Mouse (Mus musculus): ENCODE data around the gene Zfp462. TPM values are rescaled to one million over a fixed set of nuclear protein-coding genes. Genes with fewer than 3 reads are reported as not detected.

Zfp462 gene
- polyA plus RNA-seq, 1 experiment: 8.4 TPM

DNA sequence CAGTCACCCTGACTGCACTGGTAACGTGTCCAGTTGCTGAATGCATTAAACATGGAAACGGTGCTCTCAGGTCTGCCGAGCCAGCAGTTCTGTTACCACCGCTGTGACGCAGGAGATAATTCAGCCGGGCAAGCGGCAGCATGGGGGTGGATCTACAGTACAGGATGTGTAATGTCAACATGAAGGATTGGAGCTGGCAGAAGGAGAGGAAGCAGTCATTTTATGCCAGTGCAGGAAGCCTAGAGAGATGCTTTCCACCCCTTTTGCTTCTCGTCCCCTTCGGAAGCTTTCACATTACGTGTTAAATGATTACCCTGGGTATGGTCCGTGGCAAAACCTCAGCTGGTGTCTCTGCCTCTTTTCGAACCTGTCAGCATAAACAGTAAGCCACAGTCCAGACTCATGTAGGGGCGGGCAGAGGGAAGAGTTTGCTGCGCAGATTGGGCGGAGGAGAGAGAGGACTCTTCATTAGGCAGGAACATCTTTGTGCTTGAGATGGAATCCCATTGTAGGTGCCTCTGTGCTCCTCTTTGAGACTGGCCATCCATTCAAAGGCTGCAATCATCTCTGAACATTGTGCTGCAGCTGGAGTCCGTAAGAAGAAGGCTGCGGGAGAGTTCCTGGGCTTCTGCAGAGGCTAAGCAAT lies 21.4 kb downstream of the Zfp462 start:
- no peak for DNase-seq
- H3K4me1 ChIP-seq (ENCODE audit: control insufficient read depth, insufficient read depth, low read length): peaks cover 5% of the 10 kb centered on the region
- H3K4me3 ChIP-seq (replicated peaks; ENCODE audit: extremely low read depth, low read depth, low read length): peak overlapping the region; percentile 63
- WGBS: 21% methylated on average over 17 of the region's 17 CpGs
- TF ChIP-seq POLR2A (IDR thresholded peaks at IDR 0.05; ENCODE audit: borderline replicate concordance, extremely low read depth, low read depth, low read length): peak; percentile 75; the same call in 1 of the 2 replicates
- no peak for TF ChIP-seq CTCF (IDR thresholded peaks at IDR 0.05; ENCODE audit: insufficient read depth, low read length)

DNA sequence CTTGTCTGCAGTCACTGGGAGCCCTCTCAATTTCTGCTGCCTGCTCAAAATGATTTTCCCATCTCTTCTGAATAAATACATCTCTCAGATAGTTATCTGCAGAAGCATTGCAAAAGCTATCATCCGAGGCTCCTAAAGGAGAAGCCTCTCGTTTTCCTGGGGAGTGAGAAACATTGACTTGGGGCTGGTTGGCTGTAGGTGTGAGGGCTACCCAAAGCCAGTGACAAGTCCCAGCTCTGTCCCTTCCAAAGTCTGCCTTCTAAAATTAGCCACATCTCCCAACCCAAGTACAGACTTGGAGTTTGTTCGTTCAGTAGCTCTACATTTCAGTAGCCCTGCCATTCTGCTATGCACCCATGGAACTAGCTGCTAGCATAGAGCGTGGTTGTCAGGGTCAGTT lies 22.3 kb downstream of the Zfp462 start:
- Histone ChIP-seq H3K4me3 (replicated peaks; ENCODE audit: extremely low read depth, low read depth, low read length) (no peak overlapping the region), H3K4me1 (ENCODE audit: control insufficient read depth, insufficient read depth, low read length) (peaks cover 7% of the 10 kb centered on the region)
- TF ChIP-seq POLR2A (IDR thresholded peaks at IDR 0.05; ENCODE audit: borderline replicate concordance, extremely low read depth, low read depth, low read length) (no peak), CTCF (IDR thresholded peaks at IDR 0.05; ENCODE audit: insufficient read depth, low read length) (no peak)
- no peak for DNase-seq
- 79% methylated on average over 4 of the region's 4 CpGs for WGBS

DNA sequence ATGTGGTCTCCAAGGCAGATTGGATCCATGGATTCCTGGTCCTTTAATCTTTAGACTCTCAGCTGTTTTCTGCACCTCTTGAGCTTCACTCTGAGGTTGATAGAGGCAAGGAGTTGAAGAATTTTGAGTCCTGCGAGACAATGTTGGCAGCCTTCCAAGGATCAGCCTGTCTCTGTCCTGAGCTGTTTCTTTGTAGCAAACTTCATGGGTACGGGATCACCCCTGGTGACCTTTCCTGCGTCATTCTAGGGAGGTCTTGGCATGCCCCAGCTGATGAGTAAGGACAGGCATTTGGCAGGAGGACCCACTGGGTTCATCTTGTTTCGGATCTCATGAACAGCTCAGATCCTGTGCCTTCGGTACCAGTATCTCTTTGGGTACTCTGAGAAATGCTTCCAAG lies 22.9 kb downstream of the Zfp462 start:
- Histone ChIP-seq H3K4me3 (replicated peaks; ENCODE audit: extremely low read depth, low read depth, low read length) (no peak overlapping the region), H3K4me1 (ENCODE audit: control insufficient read depth, insufficient read depth, low read length) (peaks cover 7% of the 10 kb centered on the region)
- no peak for DNase-seq
- TF ChIP-seq CTCF (IDR thresholded peaks at IDR 0.05; ENCODE audit: insufficient read depth, low read length) (no peak), POLR2A (IDR thresholded peaks at IDR 0.05; ENCODE audit: borderline replicate concordance, extremely low read depth, low read depth, low read length) (no peak)
- 44% methylated on average over 5 of the region's 5 CpGs for WGBS

DNA sequence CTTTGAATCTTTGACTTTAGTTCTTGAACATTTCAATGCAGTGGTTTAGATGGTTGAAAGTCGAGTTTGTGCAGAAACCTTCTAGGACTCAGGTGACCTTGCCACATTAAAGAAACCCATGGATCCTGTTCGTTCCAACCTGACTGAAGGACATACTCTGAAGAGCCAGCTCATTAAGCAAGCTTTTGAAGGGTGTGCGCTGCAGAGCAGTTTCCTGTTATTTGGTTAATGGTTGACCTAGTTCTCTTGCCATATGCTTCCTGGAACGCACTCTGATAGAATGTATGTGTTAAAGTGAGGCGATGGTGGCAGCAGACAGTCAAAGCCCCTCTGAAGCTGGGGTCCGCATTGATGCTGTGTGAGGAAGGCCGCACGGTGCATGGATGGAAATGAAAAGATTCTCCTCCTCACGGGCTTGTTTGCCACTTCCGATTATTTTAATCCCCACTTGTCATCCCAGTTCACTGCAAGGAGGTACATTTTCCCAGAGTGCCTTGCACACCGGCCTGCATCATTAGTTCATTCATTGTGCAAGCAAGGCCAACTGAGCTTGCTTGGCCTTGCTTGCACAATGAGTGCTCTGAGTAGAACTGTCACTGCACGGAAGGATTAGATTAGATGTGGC lies 24.9 kb downstream of the Zfp462 start:
- no peak for DNase-seq
- no peak overlapping the region for H3K4me3 ChIP-seq (replicated peaks; ENCODE audit: extremely low read depth, low read depth, low read length)
- H3K4me1 ChIP-seq (ENCODE audit: control insufficient read depth, insufficient read depth, low read length): peaks cover 10% of the 10 kb centered on the region
- no peak for TF ChIP-seq CTCF (IDR thresholded peaks at IDR 0.05; ENCODE audit: insufficient read depth, low read length)
- TF ChIP-seq POLR2A (IDR thresholded peaks at IDR 0.05; ENCODE audit: borderline replicate concordance, extremely low read depth, low read depth, low read length): no peak
- WGBS: 75% methylated on average over 12 of the region's 12 CpGs

DNA sequence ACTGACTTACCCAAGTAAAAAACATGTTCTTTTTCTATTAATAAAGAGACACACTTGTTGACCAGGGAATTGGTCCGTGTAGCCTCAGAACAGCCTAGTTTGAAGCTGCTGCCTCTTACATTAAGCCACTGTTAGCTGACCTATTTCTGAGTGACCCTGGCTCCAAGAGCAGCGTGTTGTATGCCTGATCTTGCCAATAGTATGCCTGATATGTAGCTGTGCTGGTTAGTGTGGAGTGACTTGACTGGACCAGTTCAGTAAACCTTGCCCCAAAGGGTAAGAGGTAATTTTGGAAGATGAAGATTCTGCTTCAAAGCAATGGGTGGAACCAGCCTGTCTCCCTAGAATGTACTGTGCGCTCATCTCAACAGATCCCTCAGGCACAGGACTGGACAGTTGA lies 26.5 kb downstream of the Zfp462 start:
- no peak for TF ChIP-seq CTCF (IDR thresholded peaks at IDR 0.05; ENCODE audit: insufficient read depth, low read length)
- no peak for TF ChIP-seq POLR2A (IDR thresholded peaks at IDR 0.05; ENCODE audit: borderline replicate concordance, extremely low read depth, low read depth, low read length)
- WGBS: 71% methylated on average over 3 of the region's 3 CpGs
- Histone ChIP-seq H3K4me3 (replicated peaks; ENCODE audit: extremely low read depth, low read depth, low read length) (no peak overlapping the region), H3K4me1 (ENCODE audit: control insufficient read depth, insufficient read depth, low read length) (peaks cover 10% of the 10 kb centered on the region)
- no peak for DNase-seq

DNA sequence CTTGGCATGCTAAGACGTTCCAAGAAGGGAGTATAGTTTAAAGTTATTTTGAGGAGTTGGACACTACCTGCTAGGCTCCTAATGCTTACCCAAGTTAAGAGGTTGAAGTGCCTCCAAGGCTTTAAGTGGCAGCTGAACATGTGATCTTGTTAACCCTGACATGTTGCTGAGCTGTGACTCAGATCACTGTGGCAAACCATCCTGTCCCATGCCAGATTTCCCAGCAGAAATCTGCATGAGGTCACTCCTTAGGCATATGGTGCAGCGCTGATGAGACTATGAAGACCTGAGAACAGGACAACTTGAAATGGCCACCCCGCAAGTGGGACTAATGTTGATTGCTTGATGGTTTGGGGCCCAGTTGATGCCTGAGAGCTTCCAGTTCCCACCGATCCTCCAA lies 27.2 kb downstream of the Zfp462 start:
- 81% methylated on average over 4 of the region's 4 CpGs for WGBS
- Histone ChIP-seq H3K4me1 (ENCODE audit: control insufficient read depth, insufficient read depth, low read length) (peaks cover 10% of the 10 kb centered on the region), H3K4me3 (replicated peaks; ENCODE audit: extremely low read depth, low read depth, low read length) (no peak overlapping the region)
- DNase-seq: no peak
- TF ChIP-seq POLR2A (IDR thresholded peaks at IDR 0.05; ENCODE audit: borderline replicate concordance, extremely low read depth, low read depth, low read length) (no peak), CTCF (IDR thresholded peaks at IDR 0.05; ENCODE audit: insufficient read depth, low read length) (no peak)

DNA sequence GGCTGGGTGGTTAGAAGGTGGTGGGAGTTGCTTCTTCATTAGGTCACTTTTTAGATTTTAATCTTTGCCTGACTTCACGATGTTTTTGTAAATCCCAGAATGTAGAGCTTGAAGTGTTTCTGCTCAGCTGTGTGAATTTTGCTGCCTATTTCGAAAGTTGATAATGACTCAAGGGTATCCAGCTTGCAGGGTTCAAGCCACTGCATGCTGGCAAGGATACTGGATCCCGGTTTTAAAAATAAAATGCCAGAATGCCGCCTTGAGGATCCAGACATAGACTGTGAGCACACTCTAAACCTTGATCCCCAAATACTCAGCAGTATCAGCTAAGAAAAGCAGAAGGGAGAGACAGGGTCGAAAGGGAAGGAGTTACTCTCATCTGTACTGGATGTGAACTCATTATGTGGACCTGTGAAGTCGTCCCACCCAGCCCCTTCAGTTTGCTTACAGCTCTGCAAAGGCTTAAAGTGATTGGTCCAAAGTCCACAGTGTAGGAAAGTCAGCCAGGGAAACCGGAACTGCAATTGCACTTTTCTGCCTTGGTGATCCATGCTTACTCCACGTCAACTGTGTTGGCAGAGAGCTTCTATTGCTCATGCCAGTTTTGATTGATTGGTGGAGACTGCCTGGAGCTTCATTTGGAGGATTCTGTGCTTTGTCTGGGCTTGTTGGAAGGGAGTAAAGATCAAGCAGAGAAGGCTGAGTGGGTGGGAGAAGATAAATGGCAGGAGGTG lies 28.1 kb downstream of the Zfp462 start:
- no peak for DNase-seq
- Histone ChIP-seq H3K4me3 (replicated peaks; ENCODE audit: extremely low read depth, low read depth, low read length) (no peak overlapping the region), H3K4me1 (ENCODE audit: control insufficient read depth, insufficient read depth, low read length) (peaks cover 8% of the 10 kb centered on the region; the same call in 1 of the 2 replicates)
- no peak for TF ChIP-seq CTCF (IDR thresholded peaks at IDR 0.05; ENCODE audit: insufficient read depth, low read length)
- TF ChIP-seq POLR2A (IDR thresholded peaks at IDR 0.05; ENCODE audit: borderline replicate concordance, extremely low read depth, low read depth, low read length): no peak
- WGBS: 52% methylated on average over 8 of the region's 8 CpGs

DNA sequence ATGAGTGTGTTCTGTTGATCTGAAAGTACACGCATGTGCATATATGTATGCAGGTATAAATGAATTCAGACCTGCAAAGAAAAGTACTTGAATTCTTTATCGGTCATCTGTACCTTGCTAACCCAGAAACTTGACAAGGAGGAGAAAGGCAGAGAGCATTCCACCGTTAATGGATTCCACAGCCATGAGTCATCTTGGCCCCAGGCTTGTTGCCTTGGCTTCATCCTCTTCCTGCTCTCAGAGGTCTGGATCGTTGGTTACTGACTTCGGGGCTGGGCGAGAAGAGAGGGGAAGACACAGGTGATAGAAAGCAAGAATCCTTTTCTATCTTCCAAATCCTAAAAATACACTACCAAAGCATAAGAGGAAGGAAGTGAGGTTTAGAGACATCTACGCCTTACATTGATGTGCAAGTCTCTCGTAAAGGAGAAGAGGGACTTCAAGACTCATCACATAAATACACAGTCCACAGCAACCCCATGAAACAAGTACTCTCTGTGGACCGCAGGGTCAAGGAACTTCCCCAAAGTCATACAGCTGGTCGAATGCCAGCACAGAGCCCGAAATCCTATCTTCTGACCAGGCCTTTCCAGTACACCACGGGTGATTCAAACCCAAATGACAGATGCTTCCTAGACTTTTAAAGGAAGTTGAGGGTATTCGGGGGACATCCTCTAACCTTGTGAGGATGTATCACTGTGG lies 35.1 kb downstream of the Zfp462 start:
- WGBS: 28% methylated on average over 13 of the region's 13 CpGs
- DNase-seq: no peak

DNA sequence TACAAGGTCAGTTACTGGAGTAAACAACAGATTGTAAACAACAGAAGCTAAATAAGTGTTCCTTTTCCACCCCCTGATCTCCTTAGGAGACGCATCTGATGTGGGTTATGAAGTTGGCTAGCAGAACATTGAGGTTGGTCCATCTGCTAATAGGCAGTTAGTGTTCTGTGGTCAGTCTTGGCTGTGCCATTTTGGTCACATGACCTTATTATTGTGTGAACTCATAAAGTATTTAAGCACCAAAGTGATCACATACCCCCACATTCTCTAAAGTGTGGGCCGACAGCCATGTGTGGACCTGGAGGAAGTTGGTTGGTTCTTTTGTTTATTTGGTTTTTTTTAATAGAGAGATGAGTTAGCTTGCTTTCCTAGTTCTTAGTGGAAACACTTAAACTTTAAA lies 39.7 kb downstream of the Zfp462 start:
- H3K4me3 ChIP-seq (replicated peaks; ENCODE audit: extremely low read depth, low read depth, low read length): no peak overlapping the region
- WGBS: 76% methylated on average over 2 of the region's 2 CpGs
- H3K4me1 ChIP-seq (ENCODE audit: control insufficient read depth, insufficient read depth, low read length): peaks cover 5% of the 10 kb centered on the region
- TF ChIP-seq CTCF (IDR thresholded peaks at IDR 0.05; ENCODE audit: insufficient read depth, low read length) (no peak), POLR2A (IDR thresholded peaks at IDR 0.05; ENCODE audit: borderline replicate concordance, extremely low read depth, low read depth, low read length) (no peak)
- DNase-seq: no peak

More for the DNA sequence above, 35.1 kb downstream of the Zfp462 start:
- H3K4me3 ChIP-seq (replicated peaks; ENCODE audit: extremely low read depth, low read depth, low read length): no peak overlapping the region
- peaks cover 7% of the 10 kb centered on the region for H3K4me1 ChIP-seq (ENCODE audit: control insufficient read depth, insufficient read depth, low read length)
- no peak for TF ChIP-seq CTCF (IDR thresholded peaks at IDR 0.05; ENCODE audit: insufficient read depth, low read length)
- TF ChIP-seq POLR2A (IDR thresholded peaks at IDR 0.05; ENCODE audit: borderline replicate concordance, extremely low read depth, low read depth, low read length): no peak

All from lung, adult 2 months (tissue).